Mouse (Mus musculus): Measurements from ENCODE around the gene Gabbr2.

The Gabbr2 gene

DNA sequence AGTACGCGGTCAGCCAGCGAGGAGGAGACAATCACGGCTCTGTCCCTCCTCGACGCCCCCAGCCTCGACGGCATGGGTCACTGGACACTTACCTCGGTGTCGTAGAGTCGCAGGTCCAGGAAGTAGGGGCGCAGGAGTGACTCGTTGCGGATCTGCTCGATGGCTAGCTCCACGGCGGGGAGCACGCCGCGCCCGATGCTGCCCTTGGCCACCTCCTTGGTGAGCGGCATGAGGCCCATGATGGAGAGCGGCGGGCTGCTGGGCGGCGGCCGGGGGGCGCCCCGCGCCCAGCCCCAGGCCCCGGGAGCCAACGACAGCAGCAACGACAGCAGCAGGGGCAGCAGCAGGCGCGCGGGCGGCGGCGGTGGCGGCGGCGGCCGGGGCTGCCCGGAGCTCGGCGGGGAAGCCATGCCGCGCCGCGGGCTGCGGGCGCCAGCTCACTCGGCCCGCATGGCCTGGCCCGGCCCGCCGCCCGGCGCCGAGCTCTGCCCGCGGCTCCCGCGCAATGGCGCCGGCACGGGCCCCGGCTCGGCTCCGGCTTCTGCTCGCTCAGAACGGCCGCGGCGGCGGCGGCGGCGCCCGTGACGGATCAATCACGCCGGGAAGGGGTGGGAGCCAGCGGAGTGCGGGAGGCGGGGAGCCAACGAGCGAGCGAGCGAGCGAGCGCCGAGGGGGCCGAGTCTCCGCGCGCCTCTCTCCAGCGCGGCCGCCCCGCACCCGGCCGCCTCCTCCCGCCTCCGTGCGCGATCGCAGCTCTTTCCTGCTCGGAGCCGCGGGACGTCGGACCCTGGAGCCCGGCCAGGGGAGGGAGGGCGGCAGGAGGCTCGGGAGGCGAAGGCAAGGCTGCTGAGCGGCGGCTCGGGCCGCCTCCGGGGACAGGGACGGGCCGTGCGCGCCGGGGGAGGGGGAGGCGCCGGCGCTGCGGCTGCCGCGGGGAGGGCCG lies at the start of gene Gabbr2:
Gene Gabbr2 (minus strand): TSS at position 858 of the 943 bp plus-strand sequence.
- no peak for DNase-seq (ENCODE audit: low spot score)

DNA sequence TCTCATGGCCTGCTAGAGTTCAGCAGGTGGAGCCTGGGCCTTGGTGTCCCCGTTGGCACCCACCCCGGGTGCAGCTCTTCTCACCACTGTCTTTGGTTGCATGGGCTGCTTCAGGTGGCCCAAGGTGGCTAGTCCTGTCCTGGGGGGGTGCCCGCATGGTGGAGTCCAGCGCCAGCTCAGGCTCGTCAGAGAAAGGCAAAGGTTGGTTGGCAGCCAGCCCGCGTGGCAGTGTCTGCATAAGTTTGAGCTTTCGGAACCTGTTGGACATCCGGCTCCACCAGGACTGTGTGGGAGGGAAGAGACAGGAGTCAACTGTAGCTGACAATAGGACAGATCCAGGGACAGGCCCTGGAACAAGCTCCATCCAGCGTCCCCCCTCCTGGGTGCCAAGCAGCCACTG lies 47.9 kb upstream of the Gabbr2 start:
- DNase-seq (ENCODE audit: low spot score), result no peak

DNA sequence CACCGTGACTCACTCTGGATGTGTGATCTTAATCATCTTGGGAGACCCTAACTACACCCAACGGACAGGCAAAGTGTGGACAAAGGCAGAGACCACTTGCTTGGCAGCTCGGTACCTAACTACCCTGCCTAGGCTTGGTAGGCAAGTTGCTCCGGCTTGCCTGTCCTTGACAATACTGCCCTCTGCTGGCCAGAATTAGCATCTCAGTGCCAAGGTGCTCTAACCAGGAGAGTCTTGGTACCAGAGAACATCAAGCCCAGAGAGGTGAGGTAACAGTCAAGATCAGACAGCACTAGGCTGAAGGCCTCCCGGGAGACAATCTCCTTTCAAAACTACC lies 45.6 kb upstream of the Gabbr2 start:
- DNase-seq (ENCODE audit: low spot score), result peak; percentile 65

DNA sequence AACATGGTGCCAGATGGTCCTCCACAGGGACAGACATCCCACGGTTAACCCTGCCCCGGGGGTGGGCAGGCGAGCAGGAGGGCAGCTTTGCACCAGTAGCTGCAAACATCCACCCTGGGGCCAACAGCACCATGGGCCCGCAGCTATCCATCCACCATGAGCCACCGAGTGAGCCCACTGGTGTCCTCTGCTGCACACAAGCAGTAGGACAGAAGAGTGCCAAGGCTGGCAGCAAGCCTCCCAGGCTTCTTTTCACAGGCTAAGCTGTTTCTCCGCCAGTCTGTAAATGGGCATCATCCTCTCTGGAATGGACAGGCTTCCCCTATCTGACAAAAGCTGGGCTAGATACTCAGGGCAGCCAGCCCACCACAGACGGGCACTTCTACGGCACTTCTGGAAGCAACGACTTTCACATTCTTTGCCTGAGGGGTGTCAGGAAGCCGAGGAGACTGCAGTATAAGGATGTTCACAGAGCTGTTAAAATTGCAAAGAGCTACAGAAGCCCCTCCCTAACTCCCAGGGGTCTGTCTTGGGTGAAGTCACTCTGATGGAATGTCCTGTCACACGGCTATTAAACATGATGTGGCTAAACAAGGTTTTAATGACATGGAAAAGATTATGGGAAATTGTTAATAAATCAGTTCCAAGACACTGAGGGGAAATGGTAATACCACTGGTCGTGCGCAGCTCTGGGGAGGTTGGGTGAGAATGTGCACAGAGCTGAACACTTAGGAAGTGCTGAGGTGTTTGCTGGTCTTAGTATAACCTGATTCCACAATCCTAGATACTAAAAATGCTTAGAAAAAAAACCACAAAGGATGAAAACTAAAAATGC lies 45.0 kb upstream of the Gabbr2 start:
- no peak for DNase-seq (ENCODE audit: low spot score)

DNA sequence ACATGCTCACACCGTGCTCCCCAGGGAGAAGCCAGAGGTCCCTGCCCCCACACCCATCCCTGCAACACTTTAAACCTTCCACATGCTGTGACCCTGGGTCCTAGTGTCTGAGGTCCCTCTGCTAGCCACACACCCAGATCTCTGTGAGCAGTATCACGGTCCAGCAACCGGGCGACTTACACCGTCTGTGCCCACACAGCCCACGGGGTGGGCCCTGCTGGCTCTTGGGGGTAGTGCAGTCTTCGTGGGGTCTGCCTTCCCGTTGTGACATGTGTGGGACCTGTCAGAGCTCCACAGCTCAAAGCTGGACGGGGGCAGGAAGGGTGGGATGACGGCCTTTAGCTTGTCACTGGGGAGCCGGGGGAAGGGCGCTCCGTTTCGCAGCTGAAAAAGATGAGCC lies 43.9 kb upstream of the Gabbr2 start:
- no peak for DNase-seq (ENCODE audit: low spot score)

DNA sequence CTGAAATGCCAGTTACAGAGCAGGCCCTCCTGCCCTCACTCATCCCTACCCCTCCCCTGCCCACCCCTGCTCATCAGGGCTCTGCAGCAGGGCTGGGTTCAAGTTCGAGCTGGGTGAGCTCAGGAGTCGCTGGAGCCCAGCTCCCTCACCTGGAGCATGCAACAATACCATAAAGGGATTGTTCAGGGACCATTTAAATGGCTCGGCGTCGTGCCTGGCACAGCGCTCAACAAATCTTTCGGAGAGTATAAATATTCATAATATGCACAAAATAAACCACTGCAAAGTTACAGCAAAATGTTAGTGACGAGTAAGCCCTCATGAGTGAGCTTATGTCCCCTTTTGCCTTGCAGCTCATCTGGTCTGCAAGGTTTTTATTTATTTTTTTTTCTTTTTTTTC lies 40.5 kb upstream of the Gabbr2 start:
- DNase-seq (ENCODE audit: low spot score), result no peak

DNA sequence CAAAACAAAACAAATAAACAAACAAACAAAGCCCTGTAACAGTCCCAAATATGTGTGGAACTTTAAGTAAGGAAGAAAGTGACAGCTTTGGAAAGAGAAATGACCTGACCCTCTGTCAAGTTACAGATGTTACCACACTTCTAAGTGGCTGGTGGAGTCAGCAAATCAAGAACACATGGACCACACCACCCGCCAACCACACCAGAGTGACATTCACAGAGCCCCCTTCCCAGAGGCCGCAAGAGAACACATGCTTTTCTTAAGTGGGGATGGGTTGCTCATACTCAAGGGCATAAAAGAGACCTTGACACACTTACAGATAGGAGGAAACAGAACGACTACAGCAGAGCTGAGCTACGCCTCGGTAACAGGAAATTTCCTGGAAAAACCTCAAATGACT lies 37.1 kb upstream of the Gabbr2 start:
- DNase-seq (ENCODE audit: low spot score), result no peak

DNA sequence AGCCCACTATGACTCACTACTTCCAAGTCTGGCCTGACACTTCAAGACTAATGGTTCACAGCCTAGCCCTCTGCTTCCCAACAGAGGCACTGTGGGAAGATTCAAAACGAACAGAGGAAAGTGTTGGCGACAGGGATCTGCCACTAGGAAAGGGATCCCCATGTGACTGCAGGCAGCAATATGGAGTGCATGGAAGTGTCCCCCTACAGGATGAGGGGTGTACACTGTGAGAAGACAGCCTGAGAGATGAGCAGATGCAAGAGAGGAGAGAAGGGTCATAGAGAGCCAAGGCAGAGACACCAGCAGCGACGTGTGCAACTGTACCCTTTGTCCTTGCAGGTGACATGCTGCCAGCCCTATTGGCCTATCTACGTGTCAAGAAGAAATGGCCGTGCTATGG lies 32.3 kb upstream of the Gabbr2 start:
- no peak for DNase-seq (ENCODE audit: low spot score)

DNA sequence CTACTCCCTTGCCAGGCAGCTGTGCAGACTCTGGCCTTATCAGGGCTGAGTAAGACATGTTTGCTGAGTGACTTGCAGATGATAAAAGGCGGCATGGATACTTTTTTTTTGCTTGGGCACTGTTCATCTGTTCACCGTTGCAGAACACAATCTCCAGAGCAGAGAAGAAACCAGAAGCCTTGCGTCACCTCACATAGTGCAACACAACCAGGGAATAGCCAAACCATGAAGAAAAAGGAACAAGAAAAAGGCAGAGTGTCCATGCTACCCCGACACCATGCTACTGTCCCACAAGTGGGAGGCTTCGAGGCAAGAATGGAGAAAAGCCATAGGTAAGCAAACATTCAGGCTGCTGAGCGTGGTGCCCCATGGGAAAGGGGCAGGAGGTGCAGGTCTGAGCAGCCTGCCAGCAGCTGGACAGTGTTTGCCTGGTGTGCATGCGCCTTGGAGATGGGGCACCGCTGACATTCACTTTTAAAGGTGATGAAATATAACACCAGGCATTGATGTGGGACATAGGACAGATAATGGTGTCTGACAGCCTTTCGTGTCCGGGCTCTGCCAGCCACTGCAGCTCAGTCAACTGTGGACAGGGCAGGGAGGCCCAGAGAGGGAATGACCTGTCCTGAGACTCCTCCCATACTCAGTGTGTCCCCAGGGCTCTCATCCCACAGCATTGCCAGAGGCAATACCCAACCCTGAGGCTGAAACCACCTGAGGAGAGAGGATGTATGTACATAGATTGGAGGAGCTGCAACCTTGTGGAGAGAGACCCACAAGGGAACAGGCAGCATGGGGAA lies 31.3 kb upstream of the Gabbr2 start:
- DNase-seq (ENCODE audit: low spot score), result no peak

DNA sequence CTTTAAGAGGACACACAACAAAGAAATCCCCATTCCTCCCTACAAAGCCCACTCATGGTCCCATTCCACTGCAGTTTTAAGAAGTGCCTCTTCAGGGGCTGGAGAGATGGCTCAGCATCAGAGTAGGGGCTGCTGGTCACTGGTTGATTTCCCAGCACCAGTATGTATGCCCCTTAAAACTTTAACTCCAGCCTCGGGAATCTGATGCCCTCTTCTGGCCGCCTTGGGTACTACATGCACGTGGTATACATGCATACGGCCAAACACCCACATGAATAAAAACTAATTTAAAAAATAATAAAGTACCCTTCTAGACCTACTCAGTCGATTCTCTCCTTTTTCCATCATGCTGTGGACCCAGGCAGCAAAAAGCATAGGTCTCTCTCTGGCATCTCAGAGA lies 28.9 kb upstream of the Gabbr2 start:
- peak; percentile 49 for DNase-seq (ENCODE audit: low spot score)

DNA sequence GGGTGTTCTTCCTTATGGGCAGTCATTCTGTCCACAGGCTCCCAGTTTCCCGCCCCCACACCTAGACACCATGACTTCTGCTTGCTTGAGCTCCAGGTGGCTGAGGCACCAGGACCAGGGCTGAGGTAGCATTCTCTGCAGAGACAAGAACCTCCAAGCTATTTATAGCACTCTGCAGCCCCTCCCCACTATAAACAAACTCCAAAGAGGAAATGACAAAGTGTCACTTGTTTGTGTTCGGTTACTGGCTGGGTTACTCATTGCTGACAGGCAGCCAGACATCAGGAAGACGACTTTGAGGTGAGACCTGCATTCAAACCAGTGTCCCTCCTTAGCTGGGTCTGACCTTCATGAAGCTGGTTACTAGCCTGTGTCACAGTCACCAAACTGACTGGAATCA lies 23.5 kb upstream of the Gabbr2 start:
- no peak for DNase-seq (ENCODE audit: low spot score)

DNA sequence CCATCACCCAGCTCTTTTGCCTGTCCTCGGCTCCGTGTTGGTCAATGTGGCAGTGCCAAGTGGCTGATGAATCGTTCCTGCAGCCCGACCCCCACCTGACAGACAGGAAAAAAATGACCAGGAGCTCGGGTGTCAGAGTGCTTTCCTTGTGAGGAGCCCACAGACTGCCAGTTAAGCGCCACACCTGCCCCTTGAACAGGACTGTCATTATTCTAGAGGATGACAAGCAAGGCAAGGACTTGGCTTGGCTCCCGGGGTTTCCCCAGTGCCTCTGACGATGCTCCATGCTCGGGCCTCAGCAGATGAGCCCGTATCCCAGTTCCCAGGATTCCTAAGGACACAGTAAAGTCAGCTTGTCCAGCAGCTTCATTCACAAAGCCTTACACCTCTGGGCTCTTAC lies 20.8 kb upstream of the Gabbr2 start:
- DNase-seq (ENCODE audit: low spot score), result no peak

DNA sequence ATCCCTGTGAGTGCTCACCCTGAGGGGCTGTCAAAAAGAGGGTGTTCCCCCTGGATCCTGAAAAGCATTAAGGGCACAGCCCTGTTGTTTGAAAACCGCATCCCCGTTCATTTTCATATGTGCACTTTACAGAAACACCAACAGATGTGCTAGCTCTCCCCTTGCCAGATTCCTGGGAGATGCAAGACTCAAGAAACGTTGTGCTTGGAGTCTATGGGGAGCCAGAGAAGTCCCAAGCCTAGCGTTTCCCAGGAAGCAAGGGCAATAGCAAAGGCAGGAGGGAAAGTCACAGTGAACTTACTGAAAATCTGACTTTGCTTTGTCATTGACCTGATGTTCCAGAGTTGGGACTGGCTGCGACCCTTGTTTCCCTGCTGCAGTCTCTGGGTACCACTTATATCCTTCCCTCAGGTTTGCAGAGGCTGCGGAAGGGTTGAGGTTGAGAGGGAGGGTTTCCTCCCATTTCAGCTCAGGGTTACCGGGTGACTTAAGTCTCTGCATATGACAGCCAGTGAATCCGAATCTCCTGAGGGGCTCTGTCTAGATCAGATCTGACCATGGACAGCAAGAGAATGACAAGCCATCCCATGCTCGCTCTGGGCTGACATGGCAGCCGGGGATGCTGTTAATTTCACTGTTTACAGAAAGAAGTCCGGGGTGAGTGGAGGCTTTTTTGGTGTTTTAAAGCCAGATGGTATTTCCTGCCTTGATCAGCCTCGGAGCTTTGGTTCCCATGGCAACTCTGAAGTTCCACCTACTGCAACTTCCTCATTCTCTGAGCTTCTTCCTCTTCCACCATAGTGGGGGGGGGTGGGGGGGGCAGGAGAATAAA lies 18.9 kb upstream of the Gabbr2 start:
- peak; percentile 73 for DNase-seq (ENCODE audit: low spot score)

DNA sequence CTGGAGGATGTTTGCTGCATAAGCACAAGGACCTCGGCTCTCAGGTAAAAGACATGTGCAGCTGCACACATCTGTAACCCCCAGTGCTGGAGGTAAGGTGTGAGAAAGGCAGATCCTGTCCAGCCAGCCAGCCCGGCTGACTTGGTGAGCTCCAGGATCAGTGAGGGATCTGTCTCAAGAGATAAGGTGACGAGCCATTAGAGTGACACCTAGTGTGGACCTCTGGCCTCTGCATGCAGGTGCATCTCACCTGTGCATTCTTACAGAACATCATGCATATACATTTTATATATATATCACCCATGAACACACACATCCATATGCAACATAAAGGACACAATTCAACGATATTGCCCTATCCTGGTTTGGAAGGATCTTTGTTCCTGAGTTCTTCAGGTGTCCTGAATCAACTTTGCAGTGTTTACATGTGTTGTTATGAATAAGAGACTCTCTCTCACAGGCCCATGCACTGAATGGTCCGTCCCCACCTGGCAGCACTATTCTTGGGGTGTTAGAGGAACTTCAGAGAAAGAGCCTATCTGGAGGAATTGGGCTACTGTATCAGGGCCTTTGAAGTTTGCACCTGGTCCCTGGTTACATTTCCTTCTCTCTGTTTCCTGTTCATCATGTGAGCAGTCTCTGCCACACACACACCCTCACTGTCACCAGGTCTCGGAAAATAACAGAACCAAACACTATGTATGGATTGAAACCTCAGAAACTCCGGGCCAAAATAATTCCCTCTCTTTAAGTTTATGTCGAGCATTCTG lies 9.1 kb upstream of the Gabbr2 start:
- peak; percentile 47 for DNase-seq (ENCODE audit: low spot score)

DNA sequence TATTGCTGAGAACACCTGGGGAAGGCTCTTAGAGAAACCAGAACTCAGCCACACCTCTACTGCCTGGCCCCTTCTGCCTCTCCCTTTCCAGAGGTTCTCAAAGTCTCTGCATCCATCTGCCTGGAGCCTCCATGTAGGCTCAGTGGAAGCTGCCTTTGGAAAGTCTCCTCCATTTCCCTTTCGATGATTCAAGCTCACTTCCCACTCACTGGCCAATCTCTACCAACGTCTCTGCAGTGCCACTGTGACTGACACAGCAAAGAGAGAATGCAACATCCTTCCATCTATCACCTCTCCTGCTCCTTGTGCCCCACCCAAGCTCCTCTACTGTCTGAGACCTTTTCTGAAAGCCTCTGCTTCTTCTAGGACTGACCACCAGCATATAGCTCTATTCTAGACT lies 6.3 kb upstream of the Gabbr2 start:
- DNase-seq (ENCODE audit: low spot score), result no peak

DNA sequence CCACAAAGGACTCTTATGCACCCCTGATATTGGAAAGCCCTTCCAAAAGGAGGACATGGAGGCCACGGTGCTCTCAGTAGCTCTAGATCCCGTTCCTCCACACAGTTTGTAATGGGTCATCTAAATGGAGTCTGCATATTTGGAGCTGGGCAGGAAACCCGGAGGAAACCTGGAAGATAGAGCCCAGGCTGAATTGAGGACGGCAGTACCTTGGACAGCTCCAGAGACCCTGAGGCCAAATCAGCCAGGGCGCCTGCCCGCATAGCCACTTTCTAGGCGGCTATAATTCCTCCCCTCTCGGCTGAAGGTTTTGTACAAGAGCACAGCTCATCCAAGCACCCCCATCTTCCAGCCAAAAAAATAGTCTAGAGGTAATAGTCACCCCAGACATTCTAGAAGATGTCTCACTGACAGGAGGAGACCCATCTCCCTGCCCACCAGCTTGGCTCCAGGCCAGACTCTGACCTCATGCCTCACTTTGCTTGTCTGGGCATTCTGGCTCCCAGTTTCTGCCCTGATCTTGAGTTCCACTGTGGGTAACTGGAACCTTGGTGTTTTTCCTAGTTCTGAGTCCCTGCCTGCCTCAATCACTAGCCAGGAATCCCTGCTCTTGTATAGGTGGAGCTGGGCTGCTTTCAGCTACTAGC lies 1.3 kb upstream of the Gabbr2 start:
- DNase-seq (ENCODE audit: low spot score), result no peak

DNA sequence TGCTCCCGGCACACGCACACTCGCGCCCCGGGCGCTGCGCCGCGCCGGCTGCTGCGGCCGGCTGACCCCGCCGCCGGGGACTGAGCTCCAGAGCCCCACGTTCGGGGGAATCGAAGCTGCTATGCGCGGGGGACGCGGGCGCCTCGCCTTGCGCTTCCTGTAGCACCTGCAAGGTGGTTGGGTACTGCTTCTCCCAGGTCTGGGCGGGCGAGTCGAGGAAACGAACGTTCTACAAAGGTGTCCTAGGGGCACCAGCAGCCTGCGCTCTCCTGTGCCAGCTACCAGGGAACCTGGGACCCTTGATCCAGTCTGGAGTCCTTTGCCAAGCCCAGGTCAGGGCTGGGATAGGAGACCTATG lies 265 bp upstream of the Gabbr2 start:
- no peak for DNase-seq (ENCODE audit: low spot score)

DNA sequence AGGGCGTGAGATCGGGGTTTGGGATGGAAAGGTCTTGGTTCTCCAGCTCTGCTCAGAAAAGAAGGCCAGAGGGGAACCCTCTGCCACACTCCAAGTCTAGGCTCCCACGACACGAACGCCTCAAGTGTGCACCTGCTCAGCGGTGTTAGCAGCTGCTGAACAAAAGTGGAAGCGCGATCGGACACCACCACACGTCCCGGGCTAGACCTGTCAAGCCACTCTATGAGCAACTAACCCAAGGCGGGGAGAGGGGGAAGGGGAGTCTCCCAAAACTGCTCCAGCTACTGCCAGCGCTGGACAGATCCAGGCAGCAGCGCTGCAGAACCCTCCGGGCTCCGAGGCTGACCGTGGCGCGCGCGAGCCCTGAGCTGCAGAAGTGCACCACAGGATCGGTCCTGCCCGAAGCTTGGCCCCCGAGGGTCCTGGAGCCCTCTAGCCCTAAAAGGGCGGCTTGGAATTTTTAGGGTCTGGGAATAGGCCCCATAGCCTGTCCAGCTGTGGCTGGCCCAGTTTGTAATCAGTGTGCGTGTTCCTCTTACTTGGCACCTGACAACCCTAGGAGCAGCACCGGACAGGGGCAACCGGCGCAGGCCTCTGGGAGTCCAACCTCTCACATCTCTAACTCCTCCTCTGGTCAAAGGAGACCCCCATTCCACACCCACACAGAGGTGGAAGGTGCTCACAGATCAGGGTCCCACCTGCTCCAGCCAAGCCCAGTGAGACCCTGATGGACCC lies 1.2 kb downstream of the Gabbr2 start:
- DNase-seq (ENCODE audit: low spot score), result no peak

DNA sequence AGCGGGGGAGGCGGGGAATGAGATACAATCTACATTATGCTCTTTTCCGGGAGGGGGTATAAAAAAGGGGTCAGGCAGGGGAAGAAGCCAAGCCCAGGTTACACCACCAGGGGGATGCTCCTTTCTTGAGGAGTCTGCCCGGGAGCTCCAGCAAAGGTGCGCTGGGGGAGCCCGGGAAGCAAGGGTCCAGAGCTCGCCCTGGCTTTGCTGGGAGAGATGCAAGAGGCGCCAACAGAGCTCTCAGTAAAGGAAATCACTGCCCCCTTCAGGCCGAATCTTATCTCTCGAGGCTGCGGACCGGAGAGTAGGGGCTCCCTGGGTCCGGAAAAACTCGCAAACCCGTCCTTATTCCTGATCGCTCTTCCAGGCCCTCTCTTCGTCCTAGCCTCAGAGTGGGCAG lies 1.8 kb downstream of the Gabbr2 start:
- DNase-seq (ENCODE audit: low spot score), result no peak

DNA sequence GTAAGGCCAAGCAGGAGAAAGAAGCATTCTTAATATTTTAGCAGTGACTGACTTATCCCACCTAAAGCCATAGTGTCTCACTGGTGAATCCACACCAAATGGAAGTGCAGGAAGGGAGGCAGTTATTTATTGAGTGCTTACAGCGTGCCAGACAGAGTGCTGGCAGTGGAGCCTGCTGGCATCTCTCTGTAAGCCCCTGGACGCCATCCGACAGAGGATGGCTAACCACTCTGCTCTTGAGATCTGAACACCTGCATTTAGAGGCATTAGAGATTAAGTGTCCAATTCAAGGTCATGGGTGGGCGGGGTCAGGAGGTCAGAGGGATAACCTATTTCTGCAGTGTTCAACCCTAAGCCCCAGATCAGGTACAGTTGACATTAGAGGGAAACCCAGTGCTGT lies 2.8 kb downstream of the Gabbr2 start:
- no peak for DNase-seq (ENCODE audit: low spot score)

All from T-cell, adult 2 months (primary cell).